Mouse (Mus musculus) leukemia stem cell, adult 10-12 weeks (primary cell): Measurements from ENCODE around the gene Mob1b. TPM values are rescaled to one million over a fixed set of nuclear protein-coding genes. Genes with fewer than 3 reads are reported as not detected.

Experiments
- polyA plus RNA-seq: library from polyadenylated mRNA; stranded (reverse); fragments of >175 nt; gene quantifications from 2 replicates; pipeline ENCODE4 v1.2.3, GENCODE M21; 2012; ENCODE audit warnings: low replicate concordance

The Mob1b gene
- polyA plus RNA-seq = 24.1 and 40.8 TPM in 2 replicates

GRCm38 (mm10) chr5:88720116-88721002 is at the start of gene Mob1b:
Mob1b (plus strand) TSS chr5:88720855.

GRCm38 (mm10) chr5:88675443-88676387 is 44.9 kb upstream of the Mob1b start, which contains the start of gene Grsf1:
Grsf1 (minus strand) TSS chr5:88676171.

GRCm38 (mm10) chr5:88764987-88765481 is 44.4 kb downstream of the Mob1b start, which contains the start of gene Dck:
Dck (plus strand) TSS chr5:88764996.

Other genes with a start within 250 kb of the Mob1b start
- gene Enam, start 232.9 kb upstream of the Mob1b start, polyA plus RNA-seq = not detected in 2 replicates
- gene Jchain, start 193.0 kb upstream of the Mob1b start, polyA plus RNA-seq = 6.2 and 15.0 TPM in 2 replicates
- gene Utp3, start 166.4 kb upstream of the Mob1b start, polyA plus RNA-seq = 36.1 and 40.6 TPM in 2 replicates
- 2.1 and 3.0 TPM in 2 replicates for gene Rufy3, start 155.8 kb upstream of the Mob1b start, polyA plus RNA-seq
- gene Grsf1, start 44.7 kb upstream of the Mob1b start, polyA plus RNA-seq = 40.3 and 60.8 TPM in 2 replicates
- 13.5 and 16.5 TPM in 2 replicates for gene Dck, start 44.1 kb downstream of the Mob1b start, polyA plus RNA-seq
- 0.06 TPM in 1 of 2 replicates, not detected in the other for gene Slc4a4, start 166.0 kb downstream of the Mob1b start, polyA plus RNA-seq